Mouse (Mus musculus): ENCODE measurements around the gene Fcer1g.

Fcer1g gene

DNA sequence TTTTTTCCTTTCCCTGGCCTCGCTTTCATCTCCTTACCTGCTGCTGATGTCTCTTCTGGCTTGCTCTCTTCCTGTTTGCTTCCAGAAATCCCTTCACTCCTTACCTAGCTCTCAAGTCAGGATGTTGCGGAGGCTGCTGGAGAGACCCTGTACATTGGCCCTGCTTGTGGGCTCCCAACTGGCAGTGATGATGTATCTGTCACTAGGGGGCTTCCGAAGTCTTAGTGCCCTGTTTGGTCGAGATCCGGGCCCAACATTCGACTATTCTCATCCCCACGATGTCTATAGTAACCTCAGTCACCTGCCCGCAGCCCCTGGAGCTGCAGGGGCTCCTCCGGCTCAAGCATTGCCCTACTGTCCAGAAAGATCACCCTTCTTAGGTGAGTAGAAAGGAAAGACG lies 37.5 kb upstream of the Fcer1g start:
- ChIA-PET CTCF (interaction anchor here (0.6 to 3.9 kb wide), 12 partner anchors 9 to 1005 kb away, joined by 3 to 38 read pairs (median 4); partner anchors contain the start of genes Ppox (in 4 of the 4), Nit1 (in 1 of the 4) and Pfdn2 (in 1 of the 4)), POLR2A (interaction anchor here in 3 of 4 experiments (0.7 to 4.2 kb wide), 18 partner anchors 9 to 231 kb away, joined by 3 to 119 read pairs (median 10); partner anchors contain the start of genes Ppox (in 3 of the 3), Ufc1 (in 2 of the 3), Usp21 (in 2 of the 3) and Alyref2 (in 1 of the 3))

DNA sequence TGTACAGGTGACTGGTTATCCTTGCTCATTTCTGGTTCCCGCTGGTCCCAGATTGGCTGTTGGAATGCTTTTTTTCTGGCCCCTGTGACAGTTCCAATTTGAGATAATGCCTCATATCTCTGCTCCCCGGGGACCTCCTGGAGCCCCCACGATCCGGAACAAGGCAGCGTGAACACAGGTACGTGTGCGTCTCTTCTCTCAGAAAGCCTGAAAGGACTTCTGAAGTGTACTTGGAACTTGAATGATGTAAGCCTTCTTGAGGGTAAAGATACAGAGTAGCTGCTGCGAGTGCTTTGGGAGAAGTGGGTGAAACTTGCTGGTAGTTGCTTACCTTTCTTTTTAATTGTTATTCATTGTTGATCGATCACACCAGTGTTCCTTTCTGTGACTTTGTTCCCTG lies 37.0 kb upstream of the Fcer1g start:
- POLR2A ChIA-PET, result interaction anchor here (0.6 to 4.2 kb wide), 39 partner anchors 9 to 1114 kb away, joined by 3 to 119 read pairs (median 7); partner anchors contain the start of genes Ppox (in 4 of the 4), Klhdc9 (in 2 of the 4), Ndufs2 (in 2 of the 4) and Ufc1 (in 2 of the 4)
- CTCF ChIA-PET, result interaction anchor here (0.5 to 3.9 kb wide), 12 partner anchors 8 to 1006 kb away, joined by 3 to 38 read pairs (median 4); partner anchors contain the start of genes Ppox (in 4 of the 4), Adamts4 (in 1 of the 4), Nit1 (in 1 of the 4) and Pfdn2 (in 1 of the 4)

GRCm38 (mm10) chr1:171270573-171270900 lies 36.4 kb upstream of the Fcer1g start:
- ChIA-PET CTCF (interaction anchor here (0.5 to 3.9 kb wide), 12 partner anchors 10 to 231 kb away, joined by 3 to 38 read pairs (median 4); partner anchors contain the start of genes Ppox (in 4 of the 4), Adamts4 (in 1 of the 4), F11r (in 1 of the 4) and Klhdc9 (in 1 of the 4)), POLR2A (interaction anchor here (0.5 to 4.2 kb wide), 76 partner anchors 8 to 375 kb away, joined by 3 to 119 read pairs (median 5); partner anchors contain the start of genes Ppox (in 4 of the 4), Ndufs2 (in 3 of the 4), Usp21 (in 3 of the 4) and Adamts4 (in 2 of the 4))

- CTCF ChIA-PET, result interaction anchor here in 3 of 4 experiments (0.5 to 3.9 kb wide), 12 partner anchors 11 to 231 kb away, joined by 3 to 38 read pairs (median 4); partner anchors contain the start of genes Ppox (in 3 of the 3), F11r (in 1 of the 3), Klhdc9 (in 1 of the 3) and Ufc1 (in 1 of the 3)
- POLR2A ChIA-PET, result interaction anchor here (0.5 to 4.2 kb wide), 94 partner anchors 8 to 385 kb away, joined by 3 to 119 read pairs (median 5); partner anchors contain the start of genes Ppox (in 4 of the 4), Adamts4 (in 3 of the 4), Dedd (in 3 of the 4) and Klhdc9 (in 3 of the 4)
Observed at GRCm38 (mm10) chr1:171269848-171270572, 35.8 kb upstream of the Fcer1g start, which contains the start of gene B4galt3. B4galt3 (plus strand) TSS chr1:171270328.

DNA sequence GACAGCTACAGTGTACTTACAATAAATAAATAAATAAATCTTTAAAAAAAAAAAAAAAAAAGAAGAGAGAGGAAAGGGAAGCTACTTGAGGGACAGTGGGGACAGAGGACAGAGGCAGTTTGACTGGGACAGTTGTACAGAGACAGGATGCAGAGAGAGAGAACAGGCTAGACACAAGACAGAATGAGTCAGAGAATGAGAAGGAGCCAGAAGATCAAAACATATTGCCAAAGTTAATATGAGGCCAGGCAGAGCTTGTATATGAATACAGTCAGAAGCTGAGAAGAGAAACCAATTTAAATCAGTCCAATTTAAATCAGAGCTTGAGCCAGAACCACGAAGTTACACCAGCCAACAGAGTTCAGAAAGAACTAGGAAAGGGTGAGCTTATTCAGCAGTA lies 34.2 kb upstream of the Fcer1g start:
- CTCF ChIA-PET, result interaction anchor here in 3 of 4 experiments (0.6 to 1.9 kb wide), 10 partner anchors 11 to 1253 kb away, joined by 3 to 13 read pairs (median 4); partner anchors contain the start of genes Ppox (in 2 of the 3) and Cfap45 (in 1 of the 3)
- POLR2A ChIA-PET, result interaction anchor here in 2 of 4 experiments (0.7 to 2.9 kb wide), 8 partner anchors 9 to 72 kb away, joined by 3 to 15 read pairs (median 4); partner anchors contain the start of genes Ppox (in 2 of the 2), Dedd (in 1 of the 2) and Pcp4l1 (in 1 of the 2)

DNA sequence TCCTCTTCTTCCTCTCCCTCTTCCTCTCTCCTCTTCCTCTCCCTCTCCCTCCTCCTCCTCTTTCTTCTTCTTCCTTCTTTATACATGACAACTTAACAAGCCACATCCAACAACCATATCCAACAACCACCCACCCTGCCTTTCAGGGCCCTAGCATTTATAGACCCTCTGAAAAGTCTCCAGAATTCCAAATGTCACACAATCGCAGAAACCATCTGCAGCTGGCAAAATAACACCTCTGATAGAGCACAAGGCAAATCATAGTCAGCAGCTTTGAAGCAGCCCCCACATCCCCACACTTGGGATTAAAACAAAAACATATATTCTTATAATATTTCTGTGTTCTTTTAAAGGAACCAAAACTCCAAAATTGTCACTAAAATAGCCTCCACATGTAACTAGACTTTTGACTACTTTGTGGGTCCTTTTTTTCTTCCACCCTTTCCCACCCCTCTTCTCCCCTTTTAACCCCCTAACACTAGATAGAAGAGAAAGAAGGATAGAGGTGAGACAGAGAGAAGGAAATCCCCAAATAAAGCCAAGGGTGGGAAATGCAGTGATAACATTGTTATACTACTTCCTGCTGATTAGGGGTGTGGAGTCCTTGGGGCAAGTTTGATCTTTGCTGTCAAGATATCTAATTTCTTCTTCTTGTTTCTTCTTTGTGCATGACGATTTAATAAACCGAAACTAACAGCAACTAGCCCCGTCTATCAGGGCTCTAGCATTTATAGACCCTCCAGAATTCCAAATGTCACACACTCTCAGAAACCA lies 32.0 kb upstream of the Fcer1g start:
- ChIA-PET POLR2A (interaction anchor here in 1 of 4 experiments (1.2 to 2.9 kb wide), 2 partner anchors 15 to 95 kb away, joined by 3 to 15 read pairs; partner anchors contain the start of genes Klhdc9 and Ppox), CTCF (no interaction called here)

DNA sequence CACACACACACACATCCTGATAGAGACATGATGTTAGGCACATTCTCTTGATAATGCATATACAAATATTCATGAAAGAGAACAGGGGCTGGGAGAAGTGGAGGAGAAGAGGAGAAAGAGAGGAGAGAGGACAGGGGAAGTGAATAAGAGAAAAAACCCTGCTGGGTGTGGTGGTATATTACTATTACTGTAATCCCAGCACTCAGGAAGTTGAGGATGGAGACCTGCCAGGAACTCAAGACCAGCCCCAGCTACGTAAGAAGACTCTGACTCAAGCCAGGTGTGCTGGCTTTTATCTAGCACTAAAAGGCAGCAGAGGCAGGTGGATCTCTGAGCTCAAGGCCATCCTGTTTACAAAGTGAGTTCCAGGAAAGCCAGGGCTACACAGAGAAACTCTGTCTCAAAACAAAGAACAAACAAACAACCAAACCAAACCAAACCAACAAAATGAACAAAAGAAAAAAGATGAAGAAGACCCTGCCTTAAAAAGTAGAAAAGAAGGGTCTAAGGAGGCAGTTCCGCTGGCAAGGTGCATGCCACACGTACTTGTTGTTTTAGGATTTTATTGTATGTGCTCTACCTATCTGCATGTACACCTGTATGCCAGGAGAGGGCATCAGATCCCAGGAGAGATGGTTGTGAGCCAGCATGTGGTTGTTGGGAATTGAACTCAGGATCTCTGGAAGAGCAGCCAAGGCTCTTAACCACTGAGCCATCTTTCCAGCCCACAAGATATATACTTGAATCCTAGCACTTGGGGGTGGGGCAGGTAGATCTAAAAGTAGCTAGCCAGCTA lies 29.7 kb upstream of the Fcer1g start:
- ChIA-PET POLR2A (interaction anchor here (0.6 to 2.3 kb wide), 13 partner anchors 12 to 238 kb away, joined by 3 to 7 read pairs (median 3); partner anchors contain the start of genes Ppox (in 1 of the 4) and Usf1 (in 1 of the 4)), CTCF (interaction anchor here (0.6 to 3.1 kb wide), 13 partner anchors 12 to 812 kb away, joined by 3 to 20 read pairs (median 5); partner anchors contain the start of gene Ppox (in 1 of the 4))

DNA sequence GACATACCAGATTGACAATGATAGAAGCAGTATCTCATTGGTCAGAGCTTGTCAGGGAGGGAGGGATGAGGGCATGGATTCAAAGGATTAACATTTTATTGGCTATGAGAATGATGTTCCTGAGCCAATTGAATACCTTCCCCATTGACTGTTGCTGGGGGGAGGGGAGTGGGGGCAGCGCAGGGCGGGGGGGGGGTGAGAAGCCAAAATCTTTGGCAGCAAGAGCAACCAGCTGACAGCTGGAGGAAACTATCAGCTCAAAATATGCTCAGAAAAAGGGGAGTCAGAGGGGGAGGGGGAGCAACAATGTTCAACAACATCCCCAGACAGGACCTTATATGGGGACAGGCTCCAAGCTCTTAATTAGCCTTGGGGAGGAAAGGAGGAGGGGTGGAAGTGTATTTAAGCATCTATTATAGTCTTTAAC lies 29.0 kb upstream of the Fcer1g start:
- POLR2A ChIA-PET, result interaction anchor here (0.6 to 2.3 kb wide), 18 partner anchors 11 to 238 kb away, joined by 3 to 10 read pairs (median 3); partner anchors contain the start of genes Ppox (in 1 of the 4) and Usf1 (in 1 of the 4)
- CTCF ChIA-PET, result interaction anchor here (0.6 to 3.1 kb wide), 15 partner anchors 8 to 1503 kb away, joined by 3 to 20 read pairs (median 3); partner anchors contain the start of genes Apoa2 (in 1 of the 4) and Ppox (in 1 of the 4)

DNA sequence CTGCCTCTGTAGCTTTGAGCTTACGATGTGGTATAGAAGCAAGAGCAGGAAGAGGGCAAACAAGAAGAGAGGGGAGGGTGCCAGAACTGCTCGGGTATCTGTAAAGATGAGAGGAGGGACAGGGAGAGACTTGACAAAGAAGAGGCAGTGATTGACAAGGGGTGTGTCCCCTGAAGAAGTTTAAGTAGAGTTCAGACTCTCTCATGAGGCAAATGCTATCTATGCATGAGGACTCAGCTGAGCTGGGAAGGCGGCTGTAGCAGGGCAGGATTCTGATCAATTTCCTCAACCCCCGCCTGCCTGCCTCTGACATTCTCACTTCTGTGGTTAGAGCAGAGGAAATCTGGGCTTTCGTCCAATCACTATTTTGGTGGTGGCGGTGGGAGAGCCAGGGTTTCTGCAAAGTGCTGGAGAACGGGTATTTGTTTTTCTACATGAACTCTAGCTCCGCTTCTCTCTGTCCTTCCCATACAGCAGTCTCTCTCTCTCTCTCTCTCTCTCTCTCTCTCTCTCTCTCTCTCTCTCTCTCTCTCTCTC lies 28.5 kb upstream of the Fcer1g start:
- CTCF ChIA-PET, result interaction anchor here (0.5 to 3.1 kb wide), 18 partner anchors 9 to 1502 kb away, joined by 3 to 20 read pairs (median 4); partner anchors contain the start of genes Apoa2 (in 1 of the 4), Itln1 (in 1 of the 4), Ndufs2 (in 1 of the 4) and Ppox (in 1 of the 4)
- POLR2A ChIA-PET, result interaction anchor here (0.6 to 2.3 kb wide), 16 partner anchors 9 to 685 kb away, joined by 3 to 10 read pairs (median 4); partner anchors contain the start of gene Ppox (in 1 of the 4)

- CTCF ChIA-PET, result no interaction called here
- POLR2A ChIA-PET, result interaction anchor here in 2 of 4 experiments (1.0 to 1.4 kb wide), 4 partner anchors 10 to 25 kb away, joined by 3 to 5 read pairs (median 3); partner anchors contain the start of gene B4galt3 (in 1 of the 2)
Observed at GRCm38 (mm10) chr1:171260316-171260715, 26.2 kb upstream of the Fcer1g start.

DNA sequence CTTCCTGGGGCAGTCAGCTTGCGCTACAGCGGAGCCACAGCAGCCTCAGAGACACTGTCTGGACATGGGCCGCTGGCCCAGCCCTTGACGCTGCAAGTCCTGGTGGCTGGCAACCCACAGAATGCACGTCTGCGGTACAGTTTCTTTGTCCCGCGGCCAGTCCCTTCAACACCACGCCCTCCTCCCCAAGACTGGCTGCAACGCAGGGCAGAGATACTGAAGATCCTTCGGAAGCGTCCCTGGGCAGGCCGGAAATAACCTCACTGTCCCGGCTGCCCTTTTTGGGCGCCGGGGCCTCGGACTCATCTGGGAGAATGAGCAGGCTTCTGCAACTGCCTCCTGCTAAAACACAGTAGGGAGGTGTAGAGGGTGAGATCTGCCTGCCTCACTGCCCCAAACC lies 24.8 kb upstream of the Fcer1g start:
- CTCF ChIA-PET, result interaction anchor here in 3 of 4 experiments (0.6 to 1.2 kb wide), 6 partner anchors 12 to 357 kb away, joined by 3 to 4 read pairs (median 3); no protein-coding TSS in a partner anchor
- POLR2A ChIA-PET, result interaction anchor here in 2 of 4 experiments (1.0 to 2.6 kb wide), 3 partner anchors 11 to 152 kb away, joined by 4 to 8 read pairs (median 4); partner anchors contain the start of gene B4galt3 (in 2 of the 2)

DNA sequence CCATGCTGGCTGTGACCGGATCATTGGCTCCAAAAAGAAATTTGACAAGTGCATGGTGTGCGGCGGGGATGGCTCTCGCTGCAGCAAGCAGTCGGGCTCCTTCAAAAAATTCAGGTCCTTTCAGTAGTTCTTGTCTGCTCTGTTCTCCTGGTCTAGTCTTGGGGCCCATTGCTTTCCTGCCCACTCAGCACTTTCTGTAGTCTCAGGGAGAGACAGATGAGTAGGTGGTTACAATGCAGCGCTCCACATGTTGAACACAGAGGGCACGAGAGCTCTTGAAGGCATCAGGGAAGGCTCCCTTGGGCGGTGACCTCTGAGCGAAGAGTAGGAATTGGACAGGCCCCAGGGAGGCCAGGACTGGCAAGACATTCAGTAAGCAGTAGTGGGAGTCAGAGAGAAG lies 23.6 kb upstream of the Fcer1g start:
- CTCF ChIA-PET, result interaction anchor here (0.5 to 1.8 kb wide), 13 partner anchors 10 to 356 kb away, joined by 3 to 8 read pairs (median 4); partner anchors contain the start of gene Ppox (in 1 of the 4)
- POLR2A ChIA-PET, result interaction anchor here in 3 of 4 experiments (0.6 to 2.6 kb wide), 10 partner anchors 9 to 1244 kb away, joined by 3 to 14 read pairs (median 4); partner anchors contain the start of genes B4galt3 (in 2 of the 3), Ppox (in 2 of the 3) and Cfap126 (in 1 of the 3)

- ChIA-PET CTCF (interaction anchor here (0.5 to 1.8 kb wide), 12 partner anchors 11 to 356 kb away, joined by 3 to 8 read pairs (median 4); partner anchors contain the start of gene Ppox (in 1 of the 4)), POLR2A (interaction anchor here in 3 of 4 experiments (0.7 to 2.6 kb wide), 10 partner anchors 10 to 146 kb away, joined by 3 to 14 read pairs (median 4); partner anchors contain the start of genes B4galt3 (in 2 of the 3), Ppox (in 2 of the 3) and Cfap126 (in 1 of the 3))
Observed at GRCm38 (mm10) chr1:171256937-171257548, 22.9 kb upstream of the Fcer1g start.

GRCm38 (mm10) chr1:171256095-171256818 lies 22.1 kb upstream of the Fcer1g start:
- CTCF ChIA-PET, result no interaction called here
- POLR2A ChIA-PET, result interaction anchor here in 2 of 4 experiments (1.3 to 2.6 kb wide), 4 partner anchors 9 to 13 kb away, joined by 3 to 14 read pairs (median 4); partner anchors contain the start of gene B4galt3 (in 1 of the 2)
